Mouse (Mus musculus): ENCODE data around the gene Hyal1. TPM values are rescaled to one million over a fixed set of nuclear protein-coding genes. Genes with fewer than 3 reads are reported as not detected.
"Not testable (repeated sequence)": the region's sequence is repeated elsewhere in the genome, so short reads cannot be mapped to it uniquely, and the experiment has no call there.

Hyal1 gene
- polyA plus RNA-seq, 1 experiment from 2014 or later: 12.1 TPM

DNA sequence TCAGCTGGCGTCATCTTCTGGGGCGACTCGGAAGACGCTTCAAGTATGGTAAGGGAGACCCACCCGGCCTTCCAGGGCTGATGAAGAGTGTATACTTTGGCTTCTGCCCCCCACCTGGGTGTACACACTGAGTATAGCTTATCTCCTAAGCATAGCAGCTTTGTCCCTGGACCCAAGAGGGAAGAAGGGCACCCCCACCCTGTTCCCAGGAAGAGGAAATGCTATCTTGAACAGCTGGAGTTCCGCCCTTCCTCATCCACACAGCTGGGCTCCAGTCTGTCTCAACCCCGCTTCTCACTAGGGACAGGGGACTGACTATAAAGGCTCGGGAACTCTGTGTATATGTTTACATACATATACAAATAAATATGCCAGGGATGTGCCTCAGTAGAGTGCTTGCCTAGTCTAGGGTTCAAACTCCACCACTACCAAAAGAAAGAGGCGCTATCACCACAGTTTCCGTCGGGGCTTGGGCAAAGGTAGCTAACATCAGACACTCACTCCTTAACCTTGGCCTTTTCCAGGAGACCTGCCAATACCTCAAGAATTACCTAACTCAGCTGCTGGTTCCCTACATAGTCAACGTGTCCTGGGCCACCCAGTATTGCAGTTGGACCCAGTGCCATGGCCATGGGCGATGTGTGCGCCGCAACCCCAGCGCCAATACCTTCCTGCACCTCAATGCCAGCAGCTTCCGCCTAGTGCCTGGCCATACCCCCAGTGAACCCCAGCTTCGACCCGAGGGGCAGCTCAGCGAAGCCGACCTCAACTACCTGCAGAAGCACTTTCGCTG is 5.0 kb upstream of the Hyal1 start:
- WGBS: 90% methylated on average over 22 of the region's 22 CpGs
- 0 out of 2 replicates have a peak overlapping the region, but pooled peaks have one; percentile 6 for H3K4me3 ChIP-seq (ENCODE audit: low read depth, low read length)
- H3K9ac ChIP-seq (replicated peaks; ENCODE audit: low read depth, low read length): no peak overlapping the region
- H3K27me3 ChIP-seq (ENCODE audit: control insufficient read depth, insufficient read depth, low read length): no peaks in the 10 kb centered on the region
- H3K4me2 ChIP-seq (replicated peaks; ENCODE audit: low read depth, low read length): peak overlapping the region; percentile 83
- H3K9me3 ChIP-seq (ENCODE audit: control insufficient read depth, low read depth, low read length): no peaks in the 10 kb centered on the region
- peaks cover 25% of the 10 kb centered on the region for H3K4me1 ChIP-seq (ENCODE audit: control insufficient read depth, insufficient read depth, low read length)
- ATAC-seq (ENCODE audit: insufficient number of reproducible peaks, insufficient read depth, low FRiP score, low read depth): no peak
- H3K27ac ChIP-seq (ENCODE audit: low read length): no peak overlapping the region
- H3K36me3 ChIP-seq (ENCODE audit: control insufficient read depth, insufficient read depth, low read length): peaks cover 29% of the 10 kb centered on the region

DNA sequence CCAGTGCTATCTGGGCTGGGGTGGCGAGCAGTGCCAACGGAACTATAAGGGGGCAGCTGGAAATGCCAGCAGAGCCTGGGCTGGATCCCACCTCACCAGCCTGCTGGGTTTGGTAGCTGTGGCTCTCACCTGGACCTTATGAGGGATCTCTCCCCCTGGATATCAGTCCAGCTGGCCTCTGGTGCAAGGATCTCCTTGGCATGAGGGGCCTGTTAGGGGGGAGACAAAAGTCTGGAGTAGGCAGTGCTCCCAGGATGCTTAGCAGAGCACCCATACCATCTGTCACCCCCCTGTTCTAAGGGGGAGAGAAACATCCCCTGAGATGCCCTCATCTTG is 4.4 kb upstream of the Hyal1 start:
- H3K9me3 ChIP-seq (ENCODE audit: control insufficient read depth, low read depth, low read length): no peaks in the 10 kb centered on the region
- no peak overlapping the region for H3K4me3 ChIP-seq (ENCODE audit: low read depth, low read length)
- no peak overlapping the region for H3K9ac ChIP-seq (replicated peaks; ENCODE audit: low read depth, low read length)
- H3K4me2 ChIP-seq (replicated peaks; ENCODE audit: low read depth, low read length): no peak overlapping the region
- no peak for ATAC-seq (ENCODE audit: insufficient number of reproducible peaks, insufficient read depth, low FRiP score, low read depth)
- H3K27ac ChIP-seq (ENCODE audit: low read length): no peak overlapping the region
- no peaks in the 10 kb centered on the region for H3K27me3 ChIP-seq (ENCODE audit: control insufficient read depth, insufficient read depth, low read length)
- WGBS: 100% methylated on average over 2 of the region's 2 CpGs
- H3K36me3 ChIP-seq (ENCODE audit: control insufficient read depth, insufficient read depth, low read length): peaks cover 29% of the 10 kb centered on the region
- H3K4me1 ChIP-seq (ENCODE audit: control insufficient read depth, insufficient read depth, low read length): peaks cover 29% of the 10 kb centered on the region

DNA sequence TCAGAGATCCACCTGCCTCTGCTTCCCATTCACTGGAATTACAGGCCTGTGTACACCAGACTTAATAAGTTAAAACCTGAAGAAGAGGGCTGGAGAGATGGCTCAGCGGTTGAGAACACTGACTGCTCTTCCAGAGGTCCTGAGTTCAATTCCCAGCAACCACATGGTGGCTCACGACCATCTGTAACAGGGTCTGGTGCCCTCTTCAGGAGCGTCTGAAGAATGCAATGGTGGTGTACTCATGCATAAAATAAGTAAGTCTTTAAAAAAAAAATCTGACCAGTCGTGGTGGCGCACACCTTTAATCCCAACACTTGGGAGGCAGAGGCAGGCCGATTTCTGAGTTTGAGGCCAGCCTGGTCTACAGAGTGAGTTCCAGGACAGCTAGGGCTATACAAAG is 3.0 kb upstream of the Hyal1 start:
- not testable (repeated sequence) for H3K27ac ChIP-seq (ENCODE audit: low read length); H3K4me2 ChIP-seq (replicated peaks; ENCODE audit: low read depth, low read length); H3K9ac ChIP-seq (replicated peaks; ENCODE audit: low read depth, low read length); H3K4me3 ChIP-seq (ENCODE audit: low read depth, low read length); H3K27me3 ChIP-seq (ENCODE audit: control insufficient read depth, insufficient read depth, low read length); H3K9me3 ChIP-seq (ENCODE audit: control insufficient read depth, low read depth, low read length); ATAC-seq (ENCODE audit: insufficient number of reproducible peaks, insufficient read depth, low FRiP score, low read depth)
- WGBS: 87% methylated on average over 6 of the region's 6 CpGs
- Histone ChIP-seq H3K4me1 (ENCODE audit: control insufficient read depth, insufficient read depth, low read length) (peaks cover 28% of the 10 kb centered on the region), H3K36me3 (ENCODE audit: control insufficient read depth, insufficient read depth, low read length) (peaks cover 29% of the 10 kb centered on the region)

DNA sequence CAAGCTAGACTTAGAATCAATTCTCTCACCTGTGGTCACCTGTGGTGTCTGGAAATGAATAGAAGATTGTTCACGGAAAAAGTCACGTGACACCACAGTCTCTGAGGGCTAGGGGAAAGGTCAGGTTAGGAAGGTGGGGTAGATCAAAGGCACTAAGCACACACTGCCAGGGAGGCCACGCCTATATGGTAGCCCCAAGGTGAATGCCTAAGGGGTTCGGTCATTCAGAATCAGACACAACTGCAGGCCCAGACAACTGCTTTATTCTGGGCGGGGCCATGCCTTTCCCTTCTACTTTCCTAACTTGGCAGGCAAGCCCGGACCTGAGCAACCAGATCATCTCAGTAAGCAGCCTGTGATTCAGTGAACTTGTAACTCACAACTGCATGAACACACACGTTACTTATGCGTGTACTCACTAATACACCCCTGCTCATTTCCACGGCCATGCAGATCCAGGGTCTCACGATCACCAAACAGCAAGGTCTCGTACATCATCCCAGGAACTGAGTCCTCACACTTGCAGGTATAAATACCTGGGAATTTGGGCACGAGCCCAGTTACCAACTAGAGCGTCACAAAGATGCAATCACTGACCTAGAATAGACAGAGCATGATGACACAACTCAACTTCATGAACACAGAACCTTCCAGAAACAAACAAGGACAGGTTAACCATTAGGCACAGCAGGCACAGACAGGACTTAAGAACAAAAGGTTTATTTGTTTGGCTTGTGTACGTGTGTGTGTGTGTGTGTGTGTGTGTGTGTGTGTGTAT is 959 bp upstream of the Hyal1 start:
- Histone ChIP-seq H3K9me3 (ENCODE audit: control insufficient read depth, low read depth, low read length) (no peaks in the 10 kb centered on the region), H3K9ac (replicated peaks; ENCODE audit: low read depth, low read length) (no peak overlapping the region), H3K27ac (ENCODE audit: low read length) (peak overlapping the region; percentile 80), H3K4me2 (replicated peaks; ENCODE audit: low read depth, low read length) (no peak overlapping the region), H3K36me3 (ENCODE audit: control insufficient read depth, insufficient read depth, low read length) (peaks cover 23% of the 10 kb centered on the region), H3K4me3 (ENCODE audit: low read depth, low read length) (no peak overlapping the region), H3K4me1 (ENCODE audit: control insufficient read depth, insufficient read depth, low read length) (peaks cover 23% of the 10 kb centered on the region), H3K27me3 (ENCODE audit: control insufficient read depth, insufficient read depth, low read length) (no peaks in the 10 kb centered on the region)
- WGBS: 68% methylated on average over 14 of the region's 14 CpGs
- peak; percentile 70 for ATAC-seq (ENCODE audit: insufficient number of reproducible peaks, insufficient read depth, low FRiP score, low read depth)

DNA sequence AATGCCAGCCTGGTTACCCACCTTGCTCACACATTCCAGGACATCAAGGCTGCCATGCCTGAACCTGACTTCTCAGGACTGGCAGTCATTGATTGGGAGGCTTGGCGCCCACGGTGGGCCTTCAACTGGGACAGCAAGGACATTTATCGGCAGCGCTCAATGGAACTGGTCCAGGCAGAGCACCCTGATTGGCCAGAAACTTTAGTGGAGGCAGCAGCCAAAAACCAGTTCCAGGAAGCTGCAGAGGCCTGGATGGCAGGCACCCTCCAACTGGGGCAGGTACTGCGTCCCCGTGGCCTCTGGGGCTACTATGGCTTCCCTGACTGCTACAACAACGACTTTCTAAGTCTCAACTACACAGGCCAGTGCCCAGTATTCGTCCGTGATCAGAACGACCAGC is 1.1 kb downstream of the Hyal1 start:
- H3K4me2 ChIP-seq (replicated peaks; ENCODE audit: low read depth, low read length): peak overlapping the region; percentile 39; the same call in 1 of the 2 replicates
- H3K36me3 ChIP-seq (ENCODE audit: control insufficient read depth, insufficient read depth, low read length): peaks cover 9% of the 10 kb centered on the region; the same call in 1 of the 2 replicates
- H3K4me1 ChIP-seq (ENCODE audit: control insufficient read depth, insufficient read depth, low read length): peaks cover 23% of the 10 kb centered on the region
- 91% methylated on average over 10 of the region's 10 CpGs for WGBS
- H3K27ac ChIP-seq (ENCODE audit: low read length): no peak overlapping the region; the same call in 1 of the 2 replicates
- no peaks in the 10 kb centered on the region for H3K27me3 ChIP-seq (ENCODE audit: control insufficient read depth, insufficient read depth, low read length)
- ATAC-seq (ENCODE audit: insufficient number of reproducible peaks, insufficient read depth, low FRiP score, low read depth): no peak
- H3K9me3 ChIP-seq (ENCODE audit: control insufficient read depth, low read depth, low read length): no peaks in the 10 kb centered on the region
- no peak overlapping the region; the same call in 1 of the 2 replicates for H3K4me3 ChIP-seq (ENCODE audit: low read depth, low read length)
- no peak overlapping the region for H3K9ac ChIP-seq (replicated peaks; ENCODE audit: low read depth, low read length)

DNA sequence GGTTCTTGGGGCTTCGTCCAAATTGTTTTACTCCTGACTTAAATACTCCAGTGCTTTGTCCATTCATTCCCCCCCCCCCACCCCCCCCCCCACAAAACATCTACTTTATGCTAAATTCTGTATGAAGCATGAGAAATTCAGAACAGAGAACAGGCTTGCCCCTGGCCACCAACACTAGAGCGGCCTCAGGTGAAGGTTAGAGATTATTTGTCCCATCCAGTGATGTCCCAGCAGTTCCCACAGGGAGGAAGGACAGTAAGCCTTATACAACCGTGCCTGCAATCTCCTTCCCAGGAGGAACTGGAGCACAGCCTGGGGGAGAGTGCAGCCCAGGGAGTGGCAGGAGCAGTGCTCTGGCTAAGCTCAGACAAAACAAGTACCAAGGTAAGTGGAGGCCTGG is 1.9 kb downstream of the Hyal1 start, which contains the start of gene Naa80:
Gene Naa80 (plus strand): TSS at position 301 of the 400 bp plus-strand sequence.
- H3K9me3 ChIP-seq (ENCODE audit: control insufficient read depth, low read depth, low read length): no peaks in the 10 kb centered on the region
- no peak within 1 kb of the TSS; the same call in 1 of the 2 replicates for H3K27ac ChIP-seq (ENCODE audit: low read length)
- H3K4me1 ChIP-seq (ENCODE audit: control insufficient read depth, insufficient read depth, low read length): peaks cover 23% of the 10 kb centered on the region
- 81% methylated on average over 3 of the region's 3 CpGs for WGBS
- H3K36me3 ChIP-seq (ENCODE audit: control insufficient read depth, insufficient read depth, low read length): peaks cover 2% of the 10 kb centered on the region; the same call in 1 of the 2 replicates
- H3K4me3 ChIP-seq (ENCODE audit: low read depth, low read length): no peak within 1 kb of the TSS; the same call in 1 of the 2 replicates
- H3K4me2 ChIP-seq (replicated peaks; ENCODE audit: low read depth, low read length): peak within 1 kb of the TSS; percentile 94
- H3K27me3 ChIP-seq (ENCODE audit: control insufficient read depth, insufficient read depth, low read length): no peaks in the 10 kb centered on the region
- ATAC-seq (ENCODE audit: insufficient number of reproducible peaks, insufficient read depth, low FRiP score, low read depth): no peak
- H3K9ac ChIP-seq (replicated peaks; ENCODE audit: low read depth, low read length): no peak within 1 kb of the TSS

DNA sequence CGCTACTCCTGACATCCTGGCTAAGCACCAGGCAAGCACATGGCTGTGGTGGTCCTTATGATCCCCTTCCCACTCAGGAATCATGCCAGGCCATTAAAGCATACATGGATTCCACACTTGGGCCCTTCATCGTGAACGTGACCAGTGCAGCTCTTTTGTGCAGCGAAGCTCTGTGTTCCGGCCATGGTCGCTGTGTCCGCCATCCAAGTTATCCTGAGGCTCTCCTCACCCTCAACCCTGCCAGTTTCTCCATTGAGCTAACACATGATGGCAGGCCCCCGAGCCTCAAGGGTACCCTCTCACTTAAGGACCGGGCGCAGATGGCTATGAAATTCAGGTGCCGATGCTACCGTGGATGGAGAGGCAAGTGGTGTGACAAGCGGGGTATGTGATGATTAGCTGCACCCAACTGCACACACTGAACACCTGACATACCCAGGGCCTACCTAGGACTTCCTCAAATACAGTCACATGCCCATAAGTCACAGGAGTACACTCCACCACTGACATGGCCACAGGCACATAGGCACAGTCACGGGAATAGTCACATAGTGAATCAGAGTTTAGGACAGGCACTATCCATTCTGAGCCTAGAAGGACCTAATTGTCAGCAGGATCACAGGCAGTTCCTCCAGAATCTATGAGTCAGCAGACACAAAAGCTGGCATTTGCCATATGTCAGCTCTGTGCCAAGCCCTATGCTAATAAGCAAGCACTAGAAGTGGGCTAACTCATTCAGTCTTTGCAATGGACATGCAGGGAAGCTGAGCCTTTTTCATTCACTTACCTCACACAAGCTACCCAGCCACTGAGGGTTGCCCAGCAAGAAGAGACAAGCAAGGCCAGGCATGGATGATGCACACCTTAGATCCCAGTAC is 2.5 kb downstream of the Hyal1 start:
- no peaks in the 10 kb centered on the region for H3K27me3 ChIP-seq (ENCODE audit: control insufficient read depth, insufficient read depth, low read length)
- ATAC-seq (ENCODE audit: insufficient number of reproducible peaks, insufficient read depth, low FRiP score, low read depth): no peak
- H3K9me3 ChIP-seq (ENCODE audit: control insufficient read depth, low read depth, low read length): no peaks in the 10 kb centered on the region
- WGBS: 92% methylated on average over 14 of the region's 14 CpGs
- H3K4me1 ChIP-seq (ENCODE audit: control insufficient read depth, insufficient read depth, low read length): peaks cover 23% of the 10 kb centered on the region
- H3K4me2 ChIP-seq (replicated peaks; ENCODE audit: low read depth, low read length): peak overlapping the region; percentile 94; the same call in 1 of the 2 replicates
- H3K9ac ChIP-seq (replicated peaks; ENCODE audit: low read depth, low read length): no peak overlapping the region
- H3K27ac ChIP-seq (ENCODE audit: low read length): no peak overlapping the region; the same call in 1 of the 2 replicates
- no peaks in the 10 kb centered on the region; the same call in 1 of the 2 replicates for H3K36me3 ChIP-seq (ENCODE audit: control insufficient read depth, insufficient read depth, low read length)
- H3K4me3 ChIP-seq (ENCODE audit: low read depth, low read length): no peak overlapping the region
